31 mouse cellular contexts compared by ENCODE assay signal in genomic region chr1:181537627-181538525, GRCm38 (mm10). TPM values are rescaled to one million over a fixed set of nuclear protein-coding genes. Genes with fewer than 3 reads are reported as not detected.
DNase-seq lines count a peak whose midpoint lies in the region; ATAC-seq and TF ChIP-seq lines count a peak whose summit lies in the region.
"Had no signal": no experiment of that assay in that cellular context is flagged by ENCODE, and none has a peak within 500 bp of the region (broad histone marks: within the 10 kb centered on the region; RNA-seq: fewer than 3 reads in every experiment).

No protein-coding gene starts in this region.

- DNase-seq in adrenal gland, postnatal 14 days: peak; percentile 54
- DNase-seq in adrenal gland, postnatal 4 days (ENCODE audit: low spot score in 2 of 2): no peak
- peak; percentile 82 for DNase-seq in kidney, adult 9 months
- peak; percentile 24 for DNase-seq in lung, postnatal 0 days (ENCODE audit: low spot score)
- DNase-seq in lung, postnatal 25 days (ENCODE audit: low spot score): no peak
- no peak for DNase-seq in forebrain, embryonic 10.5 days (ENCODE audit: extremely low spot score, low spot score)
- DNase-seq: cerebellum, adult 11 months; cerebellum, adult 9-10 months; cerebellum, postnatal 36 days; gastrocnemius, postnatal 25 days; heart, adult 11 months; heart, postnatal 36 days; layer of hippocampus, adult 9-11 months; liver, embryonic 13.5 days; lung, adult 18-20 months had no signal

- H3K4me1 ChIP-seq in kidney, embryonic 16.5 days (ENCODE audit: insufficient read depth, low read length): peaks cover 32% of the 10 kb centered on the region
- H3K4me1 ChIP-seq in lung, postnatal 0 days (ENCODE audit: insufficient read depth, low read depth, low read length): peaks cover 3% of the 10 kb centered on the region; the same call in 1 of the 2 replicates
- H3K4me1 ChIP-seq in forebrain, embryonic 10.5 days: peaks cover 15% of the 10 kb centered on the region
- H3K4me1 ChIP-seq: hindbrain, embryonic 12.5 days; liver, embryonic 13.5 days had no signal

- no peak overlapping the region for H3K4me2 ChIP-seq in kidney, embryonic 16.5 days (replicated peaks; ENCODE audit: low read depth, low read length)
- H3K4me2 ChIP-seq in lung, postnatal 0 days (replicated peaks; ENCODE audit: low read depth, low read length): no peak overlapping the region
- H3K4me2 ChIP-seq: heart, embryonic 15.5 days; hindbrain, embryonic 12.5 days; intestine, embryonic 15.5 days; limb, embryonic 15.5 days; liver, embryonic 13.5 days; midbrain, embryonic 13.5 days; neural tube, embryonic 13.5 days; stomach, embryonic 15.5 days had no signal

- no peak for TF ChIP-seq CTCF in lung, postnatal 0 days (IDR thresholded peaks at IDR 0.05)

- H3K4me3 ChIP-seq in kidney, embryonic 16.5 days (ENCODE audit: low read length): no peak overlapping the region
- H3K4me3 ChIP-seq in lung, postnatal 0 days (ENCODE audit: low read depth, low read length): no peak overlapping the region
- no peak overlapping the region for H3K4me3 ChIP-seq in forebrain, embryonic 10.5 days
- H3K4me3 ChIP-seq: heart, embryonic 10.5 days; heart, embryonic 15.5 days; hindbrain, embryonic 12.5 days; intestine, embryonic 15.5 days; limb, embryonic 10.5 days; limb, embryonic 15.5 days; liver, embryonic 13.5 days; midbrain, embryonic 13.5 days; neural tube, embryonic 13.5 days; stomach, embryonic 15.5 days had no signal

- H3K9me3 ChIP-seq in kidney, embryonic 16.5 days (ENCODE audit: low read length): no peaks in the 10 kb centered on the region
- H3K9me3 ChIP-seq in lung, postnatal 0 days (ENCODE audit: low read length): no peaks in the 10 kb centered on the region
- H3K9me3 ChIP-seq in forebrain, embryonic 10.5 days: no peaks in the 10 kb centered on the region
- H3K9me3 ChIP-seq: heart, embryonic 10.5 days; heart, embryonic 15.5 days; hindbrain, embryonic 12.5 days; intestine, embryonic 15.5 days; limb, embryonic 10.5 days; limb, embryonic 15.5 days; liver, embryonic 13.5 days; midbrain, embryonic 13.5 days; neural tube, embryonic 13.5 days; stomach, embryonic 15.5 days had no signal

- 86% methylated on average over 9 of the region's 9 CpGs for WGBS in kidney, embryonic 16.5 days
- WGBS in lung, postnatal 0 days: 76% methylated on average over 9 of the region's 9 CpGs
- 91% methylated on average over 9 of the region's 9 CpGs for WGBS in forebrain, embryonic 10.5 days

- no peak overlapping the region for H3K9ac ChIP-seq in kidney, embryonic 16.5 days (replicated peaks; ENCODE audit: low read length)
- no peak overlapping the region for H3K9ac ChIP-seq in lung, postnatal 0 days (replicated peaks; ENCODE audit: low read depth)
- H3K9ac ChIP-seq: heart, embryonic 15.5 days; hindbrain, embryonic 12.5 days; intestine, embryonic 15.5 days; limb, embryonic 15.5 days; liver, embryonic 13.5 days; midbrain, embryonic 13.5 days; neural tube, embryonic 13.5 days; stomach, embryonic 15.5 days had no signal

- no peaks in the 10 kb centered on the region for H3K27me3 ChIP-seq in kidney, embryonic 16.5 days (ENCODE audit: insufficient read depth, low read length)
- H3K27me3 ChIP-seq in lung, postnatal 0 days (replicated peaks; ENCODE audit: insufficient read depth, low read length): no peaks in the 10 kb centered on the region
- no peaks in the 10 kb centered on the region for H3K27me3 ChIP-seq in forebrain, embryonic 10.5 days (ENCODE audit: poor library complexity, severe bottlenecking)
- H3K27me3 ChIP-seq: heart, embryonic 15.5 days; hindbrain, embryonic 12.5 days; intestine, embryonic 15.5 days; liver, embryonic 13.5 days; midbrain, embryonic 13.5 days; neural tube, embryonic 13.5 days; stomach, embryonic 15.5 days had no signal

- TF ChIP-seq EP300 in lung, postnatal 0 days (IDR thresholded peaks at IDR 0.05): no peak

- H3K36me3 ChIP-seq in kidney, embryonic 16.5 days (ENCODE audit: insufficient read depth, low read length): no peaks in the 10 kb centered on the region
- no peaks in the 10 kb centered on the region for H3K36me3 ChIP-seq in lung, postnatal 0 days (ENCODE audit: insufficient read depth, low read length)
- H3K36me3 ChIP-seq in forebrain, embryonic 10.5 days (replicated peaks): no peaks in the 10 kb centered on the region
- H3K36me3 ChIP-seq: heart, embryonic 10.5 days; heart, embryonic 15.5 days; hindbrain, embryonic 12.5 days; intestine, embryonic 15.5 days; limb, embryonic 10.5 days; limb, embryonic 15.5 days; liver, embryonic 13.5 days; midbrain, embryonic 13.5 days; neural tube, embryonic 13.5 days; stomach, embryonic 15.5 days had no signal

- no peak overlapping the region for H3K27ac ChIP-seq in kidney, embryonic 16.5 days (ENCODE audit: low read length)
- H3K27ac ChIP-seq in lung, postnatal 0 days (ENCODE audit: low read length): no peak overlapping the region
- no peak overlapping the region for H3K27ac ChIP-seq in forebrain, embryonic 10.5 days
- H3K27ac ChIP-seq: heart, embryonic 10.5 days; heart, embryonic 15.5 days; hindbrain, embryonic 12.5 days; hindbrain, postnatal 0 days; intestine, embryonic 15.5 days; limb, embryonic 15.5 days; liver, embryonic 13.5 days; macrophage; midbrain, embryonic 13.5 days; neural tube, embryonic 13.5 days; stomach, embryonic 15.5 days had no signal

- ATAC-seq in kidney, embryonic 16.5 days (ENCODE audit: low FRiP score, low TSS enrichment): no peak
- ATAC-seq in lung, postnatal 0 days: no peak
- ATAC-seq: forebrain, embryonic 14.5 days; hindbrain, postnatal 0 days; intestine, embryonic 15.5 days; midbrain, embryonic 13.5 days had no signal

RNA-seq across cellular contexts. Expression of gene Ccdc121, which starts 26.6 kb away (rescaled TPM):
- not detected in 2 replicates for total RNA-seq in adrenal gland, postnatal 14 days (2021)
- total RNA-seq in adrenal gland, postnatal 4 days (2021): not detected
- 0.14 and 0.22 TPM in 2 replicates for polyA plus RNA-seq in kidney, embryonic 16.5 days (2015; fragmentation: Nextera tagmentation; extraction: Ambion mirVana)
- polyA plus RNA-seq in lung, postnatal 0 days (2015; fragmentation: Nextera tagmentation; extraction: Ambion mirVana): 0.86 and 1.6 TPM in 2 replicates
- polyA plus RNA-seq in forebrain, embryonic 10.5 days (2016; fragmentation: Nextera tagmentation; extraction: Ambion mirVana): 0.09 TPM in 1 of 2 replicates, not detected in the other
- total RNA-seq: gastrocnemius, adult 18-20 months; gastrocnemius, postnatal 25 days; heart, postnatal 36 days; megakaryocyte-erythroid progenitor cell, adult 5-6 weeks had no signal
- polyA plus RNA-seq: embryonic facial prominence, embryonic 11.5 days; heart, embryonic 10.5 days; hindbrain, embryonic 12.5 days; intestine, embryonic 15.5 days; limb, embryonic 10.5 days; liver, embryonic 13.5 days; macrophage; midbrain, embryonic 13.5 days; neural tube, embryonic 13.5 days; stomach, embryonic 15.5 days had no signal

RNA-seq across cellular contexts. Expression of gene Dnah14, which starts 38.5 kb away (rescaled TPM):
- total RNA-seq in adrenal gland, postnatal 14 days (2021): 0.30 and 0.75 TPM in 2 replicates
- not detected for total RNA-seq in adrenal gland, postnatal 4 days (2021)
- 0.91 and 1.3 TPM in 2 replicates for polyA plus RNA-seq in kidney, embryonic 16.5 days (2015; fragmentation: Nextera tagmentation; extraction: Ambion mirVana)
- 1.0 TPM in 2 replicates for polyA plus RNA-seq in lung, postnatal 0 days (2015; fragmentation: Nextera tagmentation; extraction: Ambion mirVana)
- polyA plus RNA-seq in forebrain, embryonic 10.5 days (2016; fragmentation: Nextera tagmentation; extraction: Ambion mirVana): 2.0 and 2.3 TPM in 2 replicates
- total RNA-seq: heart, postnatal 36 days had no signal
- polyA plus RNA-seq: macrophage had no signal

Comparison
In these comparisons a context has a peak if more than half of its experiments do, and no peak if none do; other contexts are left out.
1. DNase-seq: peak in adrenal gland, postnatal 14 days (single experiment), kidney, adult 9 months (single experiment) and lung, postnatal 0 days (single experiment); none in adrenal gland, postnatal 4 days (0 of 2), lung, postnatal 25 days (single experiment) and forebrain, embryonic 10.5 days (single experiment).